Mouse (Mus musculus) mouse embryonic stem cell (cell line): ENCODE data around the gene Taok1.

Source experiments
- in situ Hi-C, 2 experiments: fragments of 300-500 bp; cut with MboI; formaldehyde crosslinking; loops; 1 replicate in 1 of 2; 3 replicates in 1 of 2; pipeline ENCODE4 v1.14.3; 2019 to 2020; ENCODE audit warnings: low sequenced_read_pairs in 2 of 2, low pct_unique_long_range_greater_than_20kb in 1 of 2, mixed read lengths in 1 of 2; ENCODE audit not compliant: unreplicated experiment in 1 of 2

Gene Taok1

GRCm38 (mm10) chr11:77483510-77484255 lies 123.9 kb downstream of the Taok1 start:
- in situ Hi-C loops, result no loop called here

- in situ Hi-C loops, result no loop called here
Observed at GRCm38 (mm10) chr11:77483043-77483442, 124.6 kb downstream of the Taok1 start.
